Mouse (Mus musculus) liver, embryonic 14.5 days (tissue): Measurements from ENCODE around the gene Inpp4b. TPM values are rescaled to one million over a fixed set of nuclear protein-coding genes. Genes with fewer than 3 reads are reported as not detected.

Experiments
- ATAC-seq: fragments of 200-750 bp; cut with Nextera tagmentation; 2 replicates; pipeline ENCODE4 v1.8.0; 2017; ENCODE audit warnings: moderate number of reproducible peaks, mild to moderate bottlenecking, moderate library complexity; ENCODE audit not compliant: insufficient read depth
- DNase-seq, 3 experiments: peaks; one replicate each; pipeline ENCODE4 v3.0.0-alpha.2; 2012 to 2013; ENCODE audit warnings: low read depth in 3 of 3, low spot score in 3 of 3
- H3K27ac ChIP-seq: fragments of 300-500 bp; sonication (generic); 2 replicates; pipeline ENCODE4 v1.5.1; 2014; ENCODE audit warnings: moderate library complexity, mild to moderate bottlenecking, control low read depth, inconsistent platforms
- H3K27me3 ChIP-seq: fragments of 300-500 bp; sonication (generic); 2 replicates; pipeline ENCODE4 v1.6.1; 2014; ENCODE audit warnings: mild to moderate bottlenecking, low read length, moderate library complexity; ENCODE audit not compliant: control insufficient read depth, insufficient read depth
- H3K36me3 ChIP-seq: fragments of 300-500 bp; sonication (generic); replicated peaks from 2 replicates; pipeline ENCODE4 v1.6.1; 2014; ENCODE audit warnings: low read depth; ENCODE audit not compliant: control insufficient read depth, insufficient read depth
- H3K4me1 ChIP-seq, 2 experiments: fragments of 200-500 bp in 1 of 2; fragments of 300-500 bp in 1 of 2; sonication (generic) in 1 of 2; replicated peaks; 2 replicates each; pipeline ENCODE4 v1.6.1; 2012 to 2014; ENCODE audit warnings: antibody characterized with exemption in 1 of 2, inconsistent platforms in 1 of 2, low read length in 1 of 2; ENCODE audit not compliant: control insufficient read depth in 2 of 2, insufficient read depth in 2 of 2
- H3K4me2 ChIP-seq: fragments of 300-500 bp; sonication (generic); 2 replicates; pipeline ENCODE4 v1.6.1; 2014; ENCODE audit warnings: low read depth, mild to moderate bottlenecking, control low read depth, moderate library complexity
- H3K4me3 ChIP-seq, 2 experiments: fragments of 200-500 bp in 1 of 2; fragments of 300-500 bp in 1 of 2; sonication (generic) in 1 of 2; 2 replicates each; pipeline ENCODE4 v1.5.1; 2012 to 2014; ENCODE audit warnings: low read depth in 2 of 2, low read length in 2 of 2, mild to moderate bottlenecking in 2 of 2, control low read depth in 1 of 2, inconsistent platforms in 1 of 2, moderate library complexity in 1 of 2; ENCODE audit not compliant: insufficient read depth in 1 of 2
- H3K9ac ChIP-seq: fragments of 300-500 bp; sonication (generic); replicated peaks from 2 replicates; pipeline ENCODE4 v1.6.1; 2014; ENCODE audit warnings: mild to moderate bottlenecking, control low read depth, moderate library complexity
- H3K9me3 ChIP-seq: fragments of 300-500 bp; sonication (generic); 2 replicates; pipeline ENCODE4 v1.6.1; 2016; ENCODE audit warnings: low read length, mixed read lengths; ENCODE audit not compliant: control insufficient read depth
- CTCF ChIP-seq: IDR thresholded peaks from 2 replicates; pipeline ENCODE4 v1.5.1; 2016; ENCODE audit warnings: antibody characterized with exemption, low read depth, control low read depth
- EP300 ChIP-seq: IDR thresholded peaks from 2 replicates; pipeline ENCODE4 v1.6.1; 2016; ENCODE audit warnings: antibody characterized with exemption, low read depth
- WGBS: fragments of 180-500 bp; shearing (Covaris S2); extraction: QIAGEN DNeasy Blood & Tissue Kit; methylation state at CpG from one replicate; pipeline ENCODE4 v1.1.7; 2014; ENCODE audit not compliant: insufficient replicate concordance; 5-methylcytosine and 5-hydroxymethylcytosine counted together
- polyA plus RNA-seq, 2 experiments: library from polyadenylated mRNA; depleted of rRNA in 1 of 2; stranded (reverse) in 1 of 2; unstranded in 1 of 2; fragments of >200 nt; fragmentation: Nextera tagmentation in 1 of 2; extraction: Ambion mirVana in 1 of 2; gene quantifications; 2 replicates each; pipeline versions ENCODE4 v1.2.1 to v1.2.3; 2012 to 2014

The Inpp4b gene
- polyA plus RNA-seq, 2 experiments: 0.25 to 1.8 TPM

- Histone ChIP-seq H3K4me1 (peaks cover 24 to 38% of the 10 kb centered on the region in 2 experiments), H3K9me3 (no peaks in the 10 kb centered on the region), H3K36me3 (no peaks in the 10 kb centered on the region), H3K4me2 (no peak overlapping the region), H3K4me3 (no peak overlapping the region), H3K27ac (no peak overlapping the region), H3K27me3 (no peaks in the 10 kb centered on the region), H3K9ac (no peak overlapping the region)
- ATAC-seq (no peak), DNase-seq (no peak)
- TF ChIP-seq EP300 (no peak), CTCF (no peak)
- 71% methylated on average over 6 of the region's 6 CpGs for WGBS
These were observed 428.4 kb downstream of the Inpp4b start for GRCm38 (mm10) chr8:81770603-81771276.

GRCm38 (mm10) chr8:81772855-81773254, 430.5 kb downstream of the Inpp4b start:
- H3K4me3 ChIP-seq: no peak overlapping the region
- DNase-seq (no peak), ATAC-seq (no peak)
- TF ChIP-seq CTCF (no peak), EP300 (no peak)
- H3K27me3 ChIP-seq: no peaks in the 10 kb centered on the region
- H3K4me2 ChIP-seq: peak overlapping the region; percentile 51
- 72% methylated on average over 5 of the region's 5 CpGs for WGBS
- no peaks in the 10 kb centered on the region for H3K36me3 ChIP-seq
- H3K4me1 ChIP-seq: peaks cover 21 to 26% of the 10 kb centered on the region in 2 experiments
- H3K9me3 ChIP-seq: no peaks in the 10 kb centered on the region
- H3K27ac ChIP-seq: no peak overlapping the region
- H3K9ac ChIP-seq: no peak overlapping the region

DNA sequence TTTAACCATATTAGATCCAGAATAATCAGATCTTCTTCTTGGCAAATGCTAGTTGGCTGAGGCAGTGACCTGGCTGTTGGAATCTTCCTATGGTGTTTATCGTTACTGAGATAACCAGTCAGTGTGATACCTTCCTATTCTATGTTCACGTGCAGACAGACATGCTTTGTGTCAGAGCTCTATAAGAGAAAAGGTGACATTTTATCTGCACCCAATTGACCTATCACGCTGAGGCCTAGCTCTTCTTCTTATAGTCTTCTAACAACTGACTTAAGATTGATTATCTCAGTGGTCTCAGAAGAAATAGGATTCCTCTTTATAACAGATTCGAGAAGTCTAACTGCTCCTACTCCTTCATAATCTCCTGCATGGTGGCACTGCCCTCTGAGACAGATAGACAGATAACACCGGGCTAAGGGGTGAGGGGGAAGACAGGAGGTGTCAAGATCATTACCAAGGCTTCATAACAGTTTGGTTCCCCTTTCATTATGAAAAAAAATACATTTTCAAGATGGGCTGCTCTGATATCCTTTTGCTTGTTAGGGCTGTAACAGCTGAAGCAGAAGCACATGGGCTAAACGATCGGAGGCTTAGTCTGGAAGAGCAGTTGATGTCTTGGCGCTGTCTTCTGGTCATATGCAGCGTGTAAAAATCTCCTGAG, 431.1 kb downstream of the Inpp4b start:
- WGBS: 10% methylated on average over 9 of the region's 9 CpGs
- H3K27me3 ChIP-seq: no peaks in the 10 kb centered on the region
- no peaks in the 10 kb centered on the region for H3K9me3 ChIP-seq
- peaks cover 21 to 26% of the 10 kb centered on the region in 2 experiments for H3K4me1 ChIP-seq
- TF ChIP-seq CTCF: no peak
- TF ChIP-seq EP300: no peak
- H3K4me2 ChIP-seq: peak overlapping the region; percentile 51
- DNase-seq (no peak), ATAC-seq (peak; percentile 70)
- no peaks in the 10 kb centered on the region for H3K36me3 ChIP-seq
- peak overlapping the region; percentile 40; the same call in 1 of the 2 replicates for H3K9ac ChIP-seq
- no peak overlapping the region for H3K4me3 ChIP-seq
- peak overlapping the region; percentile 71 for H3K27ac ChIP-seq

- Histone ChIP-seq H3K4me2 (peak overlapping the region; percentile 51), H3K9me3 (no peaks in the 10 kb centered on the region), H3K4me3 (no peak overlapping the region), H3K36me3 (no peaks in the 10 kb centered on the region), H3K27ac (peak overlapping the region; percentile 71), H3K27me3 (no peaks in the 10 kb centered on the region), H3K9ac (peak overlapping the region; percentile 27; the same call in 1 of the 2 replicates), H3K4me1 (peaks cover 21 to 29% of the 10 kb centered on the region in 2 experiments)
- 18% methylated on average over 4 of the region's 4 CpGs for WGBS
- ATAC-seq (peak; percentile 85), DNase-seq (no peak)
- TF ChIP-seq EP300 (no peak), CTCF (no peak)
These were observed 431.7 kb downstream of the Inpp4b start for GRCm38 (mm10) chr8:81774010-81774409.

- Histone ChIP-seq H3K9ac (peak overlapping the region; percentile 27; the same call in 1 of the 2 replicates), H3K9me3 (no peaks in the 10 kb centered on the region), H3K4me1 (peaks cover 21 to 29% of the 10 kb centered on the region in 2 experiments), H3K36me3 (no peaks in the 10 kb centered on the region), H3K27me3 (no peaks in the 10 kb centered on the region), H3K4me2 (peak overlapping the region; percentile 51), H3K4me3 (no peak overlapping the region), H3K27ac (peak overlapping the region; percentile 71)
- TF ChIP-seq EP300 (peak; percentile 89), CTCF (no peak)
- DNase-seq (peak; percentile 65 to 77 (median 71)), ATAC-seq (peak; percentile 82)
- 2% methylated on average over 1 of the region's 1 CpGs for WGBS
These were observed 432.1 kb downstream of the Inpp4b start for GRCm38 (mm10) chr8:81774454-81774853.
